Mouse (Mus musculus): Measurements from ENCODE around the gene Syngr3.
A peak's percentile ranks its signal among the peaks of the same experiment; 100 is the strongest.

Syngr3 gene

DNA sequence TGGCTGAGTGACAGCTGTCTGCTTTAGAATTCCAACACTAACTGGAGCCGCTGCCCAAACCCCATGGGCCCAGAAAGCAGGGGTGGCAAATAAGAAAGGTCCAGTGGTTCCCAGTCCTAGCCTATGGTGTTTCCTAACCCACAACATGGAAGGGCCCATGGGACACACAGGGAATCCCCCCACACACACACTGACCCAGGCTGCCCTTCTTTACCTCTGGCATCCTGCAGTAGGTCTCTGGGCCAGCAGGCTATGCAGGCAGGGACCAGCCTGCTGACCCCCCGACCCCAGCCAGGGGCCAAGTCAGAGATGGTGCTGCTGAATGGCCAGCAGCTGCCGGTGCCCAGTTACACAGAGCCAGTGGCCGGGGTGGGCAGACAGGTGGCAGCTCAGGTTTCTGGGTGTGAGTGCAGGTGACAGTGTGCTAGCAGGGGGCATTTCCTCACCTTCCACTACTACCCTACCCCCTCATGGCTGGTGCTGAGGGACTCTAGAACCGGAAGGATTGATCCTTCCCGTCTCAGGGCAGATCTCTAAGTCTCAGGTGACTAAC, 46.9 kb downstream of the Syngr3 start:
- no peak for DNase-seq

DNA sequence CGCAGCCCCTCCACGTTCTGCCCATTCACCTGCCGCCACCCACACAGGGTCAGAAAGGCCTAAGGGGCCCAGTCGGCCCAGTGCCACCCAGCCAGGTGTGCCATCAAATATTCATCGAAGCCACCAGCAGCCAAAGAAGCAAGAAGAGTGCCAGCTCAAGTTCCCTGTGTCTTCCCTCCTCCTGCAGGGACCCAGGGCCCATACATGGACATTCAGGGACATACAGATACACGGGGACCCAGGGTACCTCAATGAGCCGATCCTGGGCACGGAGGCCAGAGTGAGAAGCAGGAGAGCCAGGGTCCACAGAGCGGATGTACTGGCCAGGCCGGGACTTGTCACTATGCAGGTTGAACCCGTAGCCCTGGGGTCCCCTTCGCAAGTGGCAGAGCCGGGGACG, 47.8 kb downstream of the Syngr3 start:
- no peak for DNase-seq

DNA sequence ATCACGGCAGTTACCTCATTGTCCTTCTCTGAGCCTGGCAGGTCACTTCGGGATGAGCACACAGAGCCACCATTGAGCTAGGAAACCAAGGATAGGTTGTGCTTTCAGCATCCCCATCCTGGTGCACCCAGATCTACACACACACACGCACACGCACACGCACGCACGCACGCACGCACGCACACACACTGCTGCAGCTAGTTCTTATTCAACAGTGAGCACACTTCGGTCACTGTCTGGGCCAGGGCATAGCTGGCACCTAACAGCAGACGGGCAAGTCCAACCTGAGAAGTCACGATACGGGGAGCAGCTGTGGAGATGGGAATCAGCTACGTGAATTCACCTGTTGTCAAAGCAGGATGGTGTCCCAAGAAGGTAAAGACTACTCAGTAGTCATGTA, 49.2 kb downstream of the Syngr3 start:
- no peak for DNase-seq

DNA sequence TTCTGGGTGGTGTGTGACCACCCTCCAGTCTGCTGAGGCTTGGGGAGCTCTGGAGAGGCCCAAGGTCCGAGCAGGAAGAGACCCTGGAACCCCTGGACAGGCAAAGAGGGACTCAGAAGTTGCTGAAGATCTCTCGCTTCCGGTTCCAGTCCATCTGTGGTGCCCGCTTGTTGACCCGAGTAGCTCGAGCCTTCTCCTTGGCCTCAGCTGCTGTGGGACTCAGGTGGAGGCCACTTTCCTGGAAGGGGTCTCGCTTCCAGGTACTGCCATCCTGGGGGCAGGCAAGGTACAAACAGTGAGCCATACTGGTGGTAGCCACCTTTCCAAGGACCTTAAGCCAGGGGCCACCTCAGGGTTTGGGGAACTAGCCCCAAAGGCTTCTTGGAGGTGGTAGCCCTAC, 49.6 kb downstream of the Syngr3 start:
- DNase-seq, result no peak

DNA sequence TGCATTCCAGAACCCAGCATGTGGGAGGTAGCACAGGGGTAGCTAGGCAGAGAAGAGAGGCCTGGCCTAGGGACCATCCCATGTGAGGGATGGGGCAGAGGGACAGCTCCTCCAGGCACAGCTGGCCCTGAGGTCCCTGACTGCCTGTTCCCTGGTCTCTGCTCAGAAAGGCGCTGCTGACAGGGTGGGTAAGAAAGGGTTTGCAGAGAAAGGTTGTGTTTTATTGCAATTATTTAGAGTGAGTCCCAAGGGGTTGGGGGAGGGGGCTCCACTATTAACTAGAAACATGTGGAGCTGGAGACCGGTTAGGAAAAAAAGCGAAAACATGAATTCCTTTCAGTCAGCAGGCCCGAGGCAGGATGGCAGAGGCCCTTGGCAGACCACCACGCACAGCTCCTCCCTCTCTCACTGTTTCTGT, 50.2 kb downstream of the Syngr3 start:
- no peak for DNase-seq

DNA sequence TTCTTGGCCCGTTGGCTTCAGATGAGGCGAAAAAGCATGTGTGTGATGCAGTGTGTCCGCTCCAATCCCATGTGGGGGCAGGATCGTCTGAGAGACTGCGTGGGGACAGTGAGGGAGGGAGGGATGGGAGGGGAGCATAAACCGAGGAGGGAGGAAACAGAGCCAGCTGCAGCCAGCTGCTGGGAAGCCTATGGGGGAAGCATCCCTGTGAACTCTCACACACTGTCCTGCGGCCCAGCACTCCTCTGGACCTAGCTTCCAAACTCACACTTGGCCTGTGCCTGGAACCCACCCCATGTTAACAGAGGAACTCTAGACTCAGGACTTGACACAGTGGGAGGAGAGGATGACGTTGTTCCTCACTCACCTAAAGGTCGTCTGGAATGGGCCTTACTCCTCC, 50.9 kb downstream of the Syngr3 start:
- DNase-seq, result peak; percentile 88

DNA sequence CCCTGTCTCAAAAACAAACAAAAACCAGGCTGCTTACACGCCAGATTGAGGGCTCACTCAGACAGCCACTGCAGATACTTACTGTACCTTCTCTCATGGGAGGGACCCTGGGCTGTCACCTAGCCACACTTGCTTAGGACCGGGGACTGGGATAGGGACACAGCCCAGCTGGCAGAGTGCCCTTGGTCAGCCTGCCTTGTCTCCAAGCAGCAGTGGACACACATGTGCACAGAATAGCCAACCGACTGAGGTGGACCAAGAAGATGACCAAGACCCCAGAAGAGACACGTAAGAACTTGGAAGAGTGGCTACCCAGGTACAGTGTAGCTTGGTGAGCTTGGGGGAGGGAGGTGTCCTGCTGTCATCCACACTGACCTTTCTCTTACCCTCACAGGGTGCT, 51.5 kb downstream of the Syngr3 start:
- no peak for DNase-seq

DNA sequence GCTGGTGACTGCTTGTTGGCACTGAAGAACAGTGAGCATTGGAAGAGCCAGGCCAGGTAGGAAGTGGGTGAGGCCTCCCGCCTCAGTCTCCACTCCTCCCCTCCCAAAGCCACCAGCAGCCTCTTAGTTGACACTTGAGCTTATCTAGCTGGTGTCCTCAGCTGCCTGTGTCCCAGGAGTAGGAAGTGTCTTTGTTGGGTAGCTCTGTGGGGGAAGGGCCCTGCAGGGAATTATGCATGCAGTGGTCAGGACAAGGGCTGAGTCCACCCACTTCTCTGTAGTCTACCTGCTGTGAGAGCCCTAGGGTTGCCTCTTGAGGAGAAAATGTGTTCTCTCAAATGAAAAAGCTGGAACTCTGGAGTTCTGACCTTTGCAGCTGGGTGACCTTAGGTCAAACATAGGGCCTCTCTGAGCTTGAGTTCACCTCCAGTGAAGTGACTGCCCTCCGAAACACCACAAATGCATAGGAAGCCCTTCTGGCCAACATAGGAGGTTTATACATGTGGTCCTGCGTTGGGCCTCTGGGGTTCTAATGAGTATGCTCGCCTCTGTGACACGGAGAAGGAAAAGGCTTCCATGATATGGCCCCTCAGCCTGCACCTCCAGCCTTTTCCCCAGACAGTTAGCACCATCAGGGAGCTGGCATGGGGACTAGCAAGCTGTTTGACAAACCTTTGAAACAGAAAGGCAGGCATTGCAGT, 52.8 kb downstream of the Syngr3 start:
- DNase-seq, result no peak

DNA sequence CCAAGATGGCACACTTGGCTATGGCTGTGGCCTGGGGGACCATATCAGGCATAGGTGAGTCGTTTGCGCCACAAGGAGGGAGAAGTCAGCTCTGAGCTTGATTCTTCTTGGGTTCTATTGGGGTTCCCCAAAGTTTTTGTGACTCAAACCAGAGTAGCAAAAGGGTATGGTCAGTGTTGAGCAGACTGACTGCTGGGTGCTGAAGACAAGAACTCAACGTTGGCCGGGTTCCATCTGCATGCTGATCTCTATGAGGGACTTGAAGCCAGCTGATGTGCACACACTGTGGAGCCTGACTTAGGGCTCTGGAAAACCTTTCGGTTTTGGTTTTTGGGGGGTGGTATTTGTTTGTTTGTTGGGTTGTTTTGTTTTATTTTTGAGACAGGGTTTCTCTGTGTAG, 54.1 kb downstream of the Syngr3 start:
- no peak for DNase-seq

Measured in kidney, postnatal 14 days (tissue).